Mouse (Mus musculus): ENCODE results near the gene 1700024P04Rik.

Gene 1700024P04Rik

GRCm38 (mm10) chr13:98967942-98968341 is 16.4 kb downstream of the 1700024P04Rik start:
- in situ Hi-C loops (cut with MboI; ENCODE audit: low sequenced_read_pairs): no loop called here

GRCm38 (mm10) chr13:98966583-98966982 is 17.8 kb downstream of the 1700024P04Rik start:
- in situ Hi-C loops (cut with MboI; ENCODE audit: low sequenced_read_pairs): no loop called here

DNA sequence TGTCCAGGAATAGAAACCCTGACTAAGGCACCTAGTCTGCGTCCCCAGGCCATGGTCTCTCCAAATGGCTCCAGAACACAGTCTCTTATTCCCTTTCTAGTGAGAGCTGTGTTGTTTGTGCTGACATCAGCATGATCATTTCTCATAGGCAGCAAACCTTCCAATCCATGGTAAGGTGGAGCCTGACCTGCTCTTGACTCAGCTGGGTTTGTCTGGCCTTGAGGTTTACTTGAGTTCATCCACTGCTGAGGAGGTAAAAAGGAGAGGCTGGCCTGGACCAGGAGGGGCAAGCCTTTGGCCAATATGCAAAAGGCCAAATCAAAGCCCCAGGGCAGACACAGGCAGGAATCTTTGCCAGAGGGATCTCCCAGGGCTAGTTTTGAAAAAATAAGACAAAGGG is 20.8 kb downstream of the 1700024P04Rik start:
- in situ Hi-C loops (cut with MboI; ENCODE audit: low sequenced_read_pairs): no loop called here

DNA sequence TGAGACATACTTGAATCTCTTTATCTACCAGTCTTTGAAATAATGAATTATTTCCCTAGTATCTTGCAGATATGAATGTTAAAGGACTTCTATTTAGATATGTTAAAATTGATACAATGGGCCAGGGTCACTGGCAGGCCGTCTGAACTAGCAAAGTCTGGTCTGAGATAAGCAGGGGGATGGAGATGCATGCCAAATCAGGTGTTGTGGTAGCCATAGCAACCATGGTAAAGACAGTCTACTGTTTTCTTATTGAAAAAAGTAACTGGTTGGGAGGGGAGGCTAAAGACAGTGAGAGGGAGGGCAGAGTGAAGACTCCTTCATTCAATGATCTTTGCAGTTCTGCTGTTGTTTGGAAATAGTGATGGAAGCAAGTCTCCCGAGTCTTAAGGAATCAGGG is 26.2 kb downstream of the 1700024P04Rik start:
- in situ Hi-C loops (cut with MboI; ENCODE audit: low sequenced_read_pairs): no loop called here

GRCm38 (mm10) chr13:98956209-98956608 is 28.2 kb downstream of the 1700024P04Rik start:
- in situ Hi-C loops (cut with MboI; ENCODE audit: low sequenced_read_pairs): no loop called here

DNA sequence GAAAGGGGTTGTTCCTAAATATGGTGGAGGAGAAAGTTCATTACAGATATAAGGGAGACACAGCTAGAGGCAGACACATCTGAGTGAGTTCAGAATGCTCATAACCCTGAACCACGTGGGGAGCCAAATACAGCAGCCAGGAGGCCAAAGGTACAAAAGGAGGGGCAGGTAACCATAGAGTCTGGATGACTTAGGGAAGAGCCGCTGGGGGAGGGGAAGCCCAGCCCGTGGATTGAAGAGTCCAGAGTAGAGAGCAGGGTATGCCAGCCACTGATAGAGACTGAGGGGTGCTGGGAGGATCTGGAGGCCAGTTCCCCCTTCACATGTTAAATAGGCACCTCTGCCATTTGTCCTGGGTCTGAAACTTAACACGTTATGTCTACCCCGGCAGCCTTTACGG is 28.7 kb downstream of the 1700024P04Rik start:
- in situ Hi-C loops (cut with MboI; ENCODE audit: low sequenced_read_pairs): no loop called here

GRCm38 (mm10) chr13:98955226-98955625 is 29.1 kb downstream of the 1700024P04Rik start:
- in situ Hi-C loops (cut with MboI; ENCODE audit: low sequenced_read_pairs): no loop called here

DNA sequence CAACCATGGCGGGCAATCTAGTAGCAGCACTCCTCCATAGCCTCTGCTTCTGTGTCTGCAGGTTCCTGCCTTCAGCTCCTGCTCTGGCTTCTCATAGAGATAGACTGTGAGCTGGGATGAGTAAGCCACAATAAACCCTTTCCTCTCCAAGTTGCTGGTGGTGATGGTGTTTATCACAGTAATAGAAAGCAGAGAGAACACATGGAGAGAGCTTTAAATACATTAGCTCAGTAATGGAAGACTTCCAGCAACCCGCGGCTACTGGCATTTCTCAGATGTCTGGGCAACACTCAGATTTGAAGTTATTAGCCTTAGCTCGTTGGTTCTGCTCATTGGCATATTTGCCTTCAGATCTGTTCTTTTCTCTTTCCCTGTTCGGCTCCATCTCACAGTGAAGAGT is 30.5 kb downstream of the 1700024P04Rik start:
- in situ Hi-C loops (cut with MboI; ENCODE audit: low sequenced_read_pairs): no loop called here

DNA sequence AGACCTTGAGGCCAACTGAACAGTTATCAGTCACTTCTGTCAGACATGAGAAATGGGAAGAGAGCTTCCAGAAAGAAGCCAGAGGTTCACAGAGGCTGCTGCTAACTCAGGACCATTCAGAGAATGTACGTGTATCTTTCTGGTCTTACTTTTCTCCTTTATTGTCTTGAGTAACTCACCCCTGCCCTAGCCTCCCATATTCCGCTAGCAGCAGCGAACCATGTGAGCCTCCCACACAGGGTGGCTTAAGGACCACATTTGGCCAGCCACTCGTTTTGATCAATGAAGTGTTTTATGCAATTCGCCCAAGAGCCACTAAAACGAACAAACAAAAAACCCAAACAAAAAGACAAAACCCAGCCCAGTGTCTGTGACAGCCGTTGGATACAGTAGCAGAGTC is 32.4 kb downstream of the 1700024P04Rik start:
- in situ Hi-C loops (cut with MboI; ENCODE audit: low sequenced_read_pairs): no loop called here

- in situ Hi-C loops (cut with MboI; ENCODE audit: low sequenced_read_pairs): no loop called here
Measured at GRCm38 (mm10) chr13:98948146-98948545, 36.2 kb downstream of the 1700024P04Rik start.

- in situ Hi-C loops (cut with MboI; ENCODE audit: low sequenced_read_pairs): no loop called here
Measured at GRCm38 (mm10) chr13:98946434-98946833, 37.9 kb downstream of the 1700024P04Rik start.

DNA sequence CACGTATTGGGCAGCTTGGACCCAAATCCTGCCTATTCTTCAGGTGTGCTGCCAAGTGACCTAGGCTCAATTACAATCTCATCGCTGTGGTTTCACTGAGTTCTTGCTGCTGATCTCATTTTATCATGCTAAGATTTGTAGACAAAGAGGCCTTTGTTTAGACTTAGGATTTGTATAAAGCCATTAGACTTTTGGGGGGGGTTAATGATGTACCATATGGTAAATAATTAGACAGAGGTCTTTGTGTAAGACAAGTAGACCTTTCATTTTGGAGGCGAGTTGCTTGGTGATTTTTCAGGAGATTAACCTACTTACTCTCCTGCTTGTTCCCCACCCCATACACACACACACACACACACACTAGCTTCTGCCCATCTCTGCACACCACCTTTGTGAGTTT is 38.5 kb downstream of the 1700024P04Rik start:
- in situ Hi-C loops (cut with MboI; ENCODE audit: low sequenced_read_pairs): no loop called here

DNA sequence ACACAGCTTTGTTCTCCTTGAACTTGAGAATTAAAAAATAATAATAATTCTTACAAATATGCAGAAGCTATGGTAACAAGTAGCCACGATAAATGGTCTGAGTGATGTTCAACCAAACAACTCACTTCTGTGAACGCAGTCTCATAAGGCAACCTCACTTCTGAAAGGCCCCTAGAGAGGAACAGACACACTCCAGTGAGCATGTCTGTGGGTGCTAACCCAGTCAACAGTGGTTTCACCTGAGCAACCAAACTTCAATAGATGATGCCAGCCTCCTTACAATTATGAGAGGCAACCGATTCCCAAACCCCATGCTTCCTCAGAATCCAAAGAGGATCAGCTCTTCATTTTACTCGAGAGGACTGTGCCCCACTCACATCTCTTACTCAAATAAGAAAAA is 39.0 kb downstream of the 1700024P04Rik start:
- in situ Hi-C loops (cut with MboI; ENCODE audit: low sequenced_read_pairs): no loop called here

DNA sequence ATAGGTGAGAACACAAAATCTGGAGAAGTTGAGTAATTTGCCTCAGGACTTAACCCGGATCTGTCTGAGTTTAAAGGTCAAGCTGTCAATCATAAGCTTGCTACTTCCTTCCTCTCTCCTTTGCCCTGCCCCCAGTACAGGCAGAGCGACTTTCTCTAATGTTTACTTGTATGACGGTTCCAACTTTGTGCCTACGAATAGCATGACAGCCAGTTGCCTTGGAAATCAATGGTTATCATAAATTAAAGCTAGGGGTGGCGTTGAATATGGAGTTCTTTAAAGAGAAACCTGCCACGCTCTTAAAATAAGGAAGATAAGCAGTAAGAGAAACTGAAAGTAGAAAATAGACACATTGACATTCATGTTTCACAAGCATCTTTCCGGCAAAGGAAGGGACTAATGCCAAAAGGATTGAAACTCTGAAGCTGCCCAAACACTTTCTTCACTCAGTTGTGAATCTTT is 39.7 kb downstream of the 1700024P04Rik start:
- in situ Hi-C loops (cut with MboI; ENCODE audit: low sequenced_read_pairs): no loop called here

DNA sequence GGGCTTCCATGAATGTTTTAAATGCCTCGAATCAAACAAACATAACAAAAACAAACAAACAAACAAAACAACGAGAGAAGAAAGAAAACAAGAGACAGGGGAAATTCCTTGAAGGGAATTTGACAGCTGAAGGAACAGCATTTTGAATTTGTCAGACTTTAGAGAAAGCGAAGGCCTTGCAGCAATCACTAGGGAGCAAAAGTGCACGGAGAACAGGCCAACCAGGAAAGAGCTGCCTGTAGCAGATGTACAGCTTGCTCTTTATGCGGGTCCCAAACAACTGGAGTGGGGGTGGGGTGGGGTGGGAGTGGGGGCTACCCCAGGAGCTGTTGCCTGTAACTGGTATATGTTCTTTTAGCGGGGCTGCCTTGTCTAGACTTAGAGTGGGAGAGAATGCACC is 42.0 kb downstream of the 1700024P04Rik start:
- in situ Hi-C loops (cut with MboI; ENCODE audit: low sequenced_read_pairs): no loop called here

DNA sequence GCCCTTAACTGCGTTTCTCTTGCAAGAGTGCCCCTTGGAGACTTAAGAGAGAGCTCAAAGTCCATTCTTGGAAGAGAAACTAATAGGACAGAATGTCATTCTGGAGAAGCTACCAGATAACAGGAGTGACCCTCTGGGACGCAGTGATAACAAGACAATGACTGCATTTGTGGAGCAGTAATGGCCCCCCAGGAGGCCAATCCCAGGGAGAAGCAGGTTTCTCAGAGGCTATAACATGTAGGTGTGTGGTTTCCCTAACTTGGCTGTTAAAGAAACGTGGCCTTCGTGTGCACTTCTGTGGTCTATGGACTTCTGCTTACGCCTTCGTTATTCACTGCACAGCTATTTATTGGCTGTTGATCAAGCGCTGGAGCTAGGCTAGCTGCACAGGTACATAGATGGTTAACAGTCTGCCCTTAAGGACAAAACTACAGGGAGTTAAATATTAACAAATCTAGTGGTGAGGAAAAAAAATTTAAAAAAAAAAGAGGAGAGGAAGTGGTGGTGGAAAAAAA is 42.5 kb downstream of the 1700024P04Rik start:
- in situ Hi-C loops (cut with MboI; ENCODE audit: low sequenced_read_pairs): no loop called here

- in situ Hi-C loops (cut with MboI; ENCODE audit: low sequenced_read_pairs): no loop called here
Measured at GRCm38 (mm10) chr13:98937108-98937507, 47.3 kb downstream of the 1700024P04Rik start.

Data from CH12F3 (cell line).